Mouse (Mus musculus) heart, embryonic 12.5 days (tissue): Measurements from ENCODE around the gene Nyap2. TPM values are rescaled to one million over a fixed set of nuclear protein-coding genes. Genes with fewer than 3 reads are reported as not detected.
A peak's percentile ranks its signal among the peaks of the same experiment; 100 is the strongest.
"Not testable (repeated sequence)": the region's sequence is repeated elsewhere in the genome, so short reads cannot be mapped to it uniquely, and the experiment has no call there.

ENCODE experiments used
- ATAC-seq: fragments of 200-750 bp; cut with Nextera tagmentation; 2 replicates; pipeline ENCODE4 v1.8.0; 2017; ENCODE audit warnings: moderate TSS enrichment, moderate library complexity; ENCODE audit not compliant: insufficient number of reproducible peaks, low FRiP score
- H3K27ac ChIP-seq: fragments of 300-500 bp; sonication (generic); 2 replicates; pipeline ENCODE4 v1.5.1; 2016; ENCODE audit warnings: mild to moderate bottlenecking, moderate library complexity; ENCODE audit not compliant: poor library complexity, severe bottlenecking
- H3K27me3 ChIP-seq: fragments of 300-500 bp; sonication (generic); replicated peaks from 2 replicates; pipeline ENCODE4 v1.6.1; 2016; ENCODE audit warnings: mild to moderate bottlenecking, moderate library complexity
- H3K36me3 ChIP-seq: fragments of 300-500 bp; sonication (generic); 2 replicates; pipeline ENCODE4 v1.6.1; 2016; ENCODE audit warnings: mild to moderate bottlenecking, moderate library complexity
- H3K4me1 ChIP-seq: fragments of 300-500 bp; sonication (generic); replicated peaks from 2 replicates; pipeline ENCODE4 v1.6.1; 2016; ENCODE audit warnings: mild to moderate bottlenecking
- H3K4me2 ChIP-seq: fragments of 300-500 bp; sonication (generic); 2 replicates; pipeline ENCODE4 v1.6.1; 2016; ENCODE audit warnings: mild to moderate bottlenecking, moderate library complexity
- H3K4me3 ChIP-seq: fragments of 300-500 bp; sonication (generic); 2 replicates; pipeline ENCODE4 v1.5.1; 2016; ENCODE audit warnings: mild to moderate bottlenecking
- H3K9ac ChIP-seq: fragments of 300-500 bp; sonication (generic); 2 replicates; pipeline ENCODE4 v1.6.1; 2016; ENCODE audit warnings: mild to moderate bottlenecking, moderate library complexity
- H3K9me3 ChIP-seq: fragments of 300-500 bp; sonication (generic); replicated peaks from 2 replicates; pipeline ENCODE4 v1.6.1; 2016; ENCODE audit warnings: mild to moderate bottlenecking, moderate library complexity
- WGBS: fragments of 180-500 bp; shearing (Covaris S2); methylation state at CpG from one replicate; pipeline ENCODE4 v1.1.7; 2016; 5-methylcytosine and 5-hydroxymethylcytosine counted together
- polyA plus RNA-seq: library from polyadenylated mRNA; unstranded; fragments of >200 nt; fragmentation: Nextera tagmentation; extraction: Ambion mirVana; gene quantifications from 2 replicates; pipeline ENCODE4 v1.2.1, GENCODE M21; 2016

Nyap2 gene
- polyA plus RNA-seq, 1 experiment from 2014 or later, result not detected

GRCm38 (mm10) chr1:81209536-81209935 lies 132.8 kb downstream of the Nyap2 start:
- Histone ChIP-seq H3K27ac (no peak overlapping the region), H3K4me2 (no peak overlapping the region), H3K9me3 (no peaks in the 10 kb centered on the region), H3K27me3 (no peaks in the 10 kb centered on the region), H3K4me3 (no peak overlapping the region), H3K36me3 (no peaks in the 10 kb centered on the region), H3K9ac (no peak overlapping the region), H3K4me1 (no peaks in the 10 kb centered on the region)
- no peak for ATAC-seq
- 78% methylated on average over 2 of the region's 2 CpGs for WGBS

DNA sequence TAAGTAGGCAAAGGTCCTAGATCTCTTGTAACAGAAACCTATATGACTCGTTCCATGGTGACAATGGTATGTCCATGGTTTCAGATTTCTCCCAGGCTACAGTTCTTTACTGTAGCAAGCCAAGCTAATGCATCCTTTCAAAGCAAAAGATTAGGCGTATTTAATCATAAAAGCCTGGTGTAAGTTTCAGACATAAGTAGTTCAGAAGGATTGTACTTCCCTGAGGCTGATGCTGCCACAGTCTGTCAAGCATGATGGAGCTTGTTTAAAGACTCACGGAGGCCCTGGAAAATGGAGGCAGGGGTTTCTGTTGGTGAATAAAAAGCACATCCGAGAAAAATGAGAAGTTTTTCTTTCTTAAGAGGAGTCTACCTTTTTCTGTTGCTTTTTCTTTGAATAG lies 134.7 kb downstream of the Nyap2 start:
- no peak for ATAC-seq
- H3K9me3 ChIP-seq, result no peaks in the 10 kb centered on the region
- WGBS, result 78% methylated on average over 4 of the region's 4 CpGs
- H3K27me3 ChIP-seq, result no peaks in the 10 kb centered on the region
- no peak overlapping the region for H3K4me2 ChIP-seq
- H3K36me3 ChIP-seq, result no peaks in the 10 kb centered on the region
- H3K4me1 ChIP-seq, result no peaks in the 10 kb centered on the region
- no peak overlapping the region for H3K27ac ChIP-seq
- no peak overlapping the region for H3K9ac ChIP-seq
- H3K4me3 ChIP-seq, result no peak overlapping the region

DNA sequence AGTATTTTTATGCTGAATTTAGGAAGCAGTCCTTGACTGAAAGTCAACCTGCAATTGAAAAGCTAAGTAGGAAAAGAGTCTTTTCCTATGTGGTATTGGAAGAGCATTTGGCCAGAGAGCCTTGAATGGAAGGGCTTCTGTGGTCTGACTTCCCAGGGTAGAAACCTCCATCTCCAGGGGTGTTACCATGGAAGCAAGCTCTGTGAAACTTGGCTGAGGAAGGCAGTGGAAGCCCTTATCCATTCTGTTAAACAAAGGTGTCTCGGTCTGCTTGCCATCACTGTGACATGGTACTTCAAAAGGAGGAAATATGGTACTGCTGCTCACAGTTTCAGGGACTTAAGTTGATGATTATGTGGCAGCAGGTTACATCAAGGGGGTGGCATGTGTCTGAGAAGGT lies 143.0 kb downstream of the Nyap2 start:
- Histone ChIP-seq H3K36me3 (no peaks in the 10 kb centered on the region), H3K4me2 (no peak overlapping the region), H3K9ac (no peak overlapping the region), H3K9me3 (no peaks in the 10 kb centered on the region), H3K4me3 (no peak overlapping the region), H3K4me1 (no peaks in the 10 kb centered on the region), H3K27me3 (no peaks in the 10 kb centered on the region), H3K27ac (no peak overlapping the region)
- no peak for ATAC-seq
- 35% methylated on average over 1 of the region's 1 CpGs for WGBS

GRCm38 (mm10) chr1:81231759-81232406 lies 155.1 kb downstream of the Nyap2 start:
- no peak for ATAC-seq
- no peaks in the 10 kb centered on the region for H3K36me3 ChIP-seq
- peak overlapping the region; percentile 79 for H3K27ac ChIP-seq
- no peak overlapping the region for H3K4me3 ChIP-seq
- 59% methylated on average over 2 of the region's 2 CpGs for WGBS
- no peaks in the 10 kb centered on the region for H3K9me3 ChIP-seq
- peaks cover 13% of the 10 kb centered on the region for H3K4me1 ChIP-seq
- no peaks in the 10 kb centered on the region for H3K27me3 ChIP-seq
- no peak overlapping the region for H3K4me2 ChIP-seq
- H3K9ac ChIP-seq, result no peak overlapping the region

GRCm38 (mm10) chr1:81232407-81232789 lies 155.6 kb downstream of the Nyap2 start:
- not testable (repeated sequence) for H3K9me3 ChIP-seq, H3K27me3 ChIP-seq, H3K36me3 ChIP-seq, ATAC-seq, H3K4me2 ChIP-seq, H3K9ac ChIP-seq, H3K4me3 ChIP-seq
- Histone ChIP-seq H3K4me1 (peaks cover 13% of the 10 kb centered on the region), H3K27ac (peak overlapping the region; percentile 33; the same call in 1 of the 2 replicates)
- 81% methylated on average over 5 of the region's 5 CpGs for WGBS

DNA sequence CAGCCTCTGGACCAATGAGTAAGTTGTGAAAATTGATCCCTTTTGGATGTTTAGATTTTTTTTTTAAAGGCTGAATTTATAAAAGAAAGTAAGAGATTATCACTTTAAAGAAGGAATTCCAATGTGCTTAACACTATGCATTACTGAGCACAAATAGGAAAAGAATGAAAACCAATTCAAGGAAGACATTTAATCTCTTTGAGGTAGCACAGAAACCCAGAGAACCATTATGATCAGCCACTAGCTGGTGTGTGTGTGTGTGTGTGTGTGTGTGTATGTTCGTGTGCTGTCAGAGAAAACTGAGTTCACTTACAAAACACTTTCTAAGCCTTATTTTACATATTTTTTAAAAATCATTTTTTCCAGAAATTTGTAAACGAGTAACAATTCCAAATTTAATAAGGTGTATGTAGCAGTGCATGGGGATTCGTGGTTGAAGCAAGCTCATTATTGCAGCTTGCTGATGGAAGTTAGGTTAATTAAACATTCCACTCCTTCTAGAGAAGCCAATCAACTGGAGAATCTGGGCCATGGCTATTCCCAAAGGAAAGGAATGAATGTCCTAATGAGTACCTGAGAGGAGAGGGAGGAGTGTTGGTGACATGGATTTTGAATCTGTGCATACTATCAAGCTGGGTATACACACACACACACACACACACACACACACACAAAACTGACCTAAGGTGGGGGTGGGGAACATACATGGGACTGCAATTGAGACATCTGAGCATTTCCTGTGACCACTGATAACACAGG lies 171.9 kb downstream of the Nyap2 start:
- ATAC-seq, result no peak
- no peaks in the 10 kb centered on the region for H3K9me3 ChIP-seq
- H3K9ac ChIP-seq, result no peak overlapping the region
- no peak overlapping the region for H3K27ac ChIP-seq
- H3K36me3 ChIP-seq, result no peaks in the 10 kb centered on the region
- no peak overlapping the region for H3K4me2 ChIP-seq
- WGBS, result 68% methylated on average over 3 of the region's 3 CpGs
- no peak overlapping the region for H3K4me3 ChIP-seq
- no peaks in the 10 kb centered on the region for H3K27me3 ChIP-seq
- H3K4me1 ChIP-seq, result no peaks in the 10 kb centered on the region

GRCm38 (mm10) chr1:81250068-81250467 lies 173.3 kb downstream of the Nyap2 start:
- Histone ChIP-seq H3K9ac (no peak overlapping the region), H3K36me3 (no peaks in the 10 kb centered on the region), H3K4me1 (no peaks in the 10 kb centered on the region), H3K4me3 (no peak overlapping the region), H3K27ac (no peak overlapping the region), H3K27me3 (no peaks in the 10 kb centered on the region), H3K9me3 (no peaks in the 10 kb centered on the region), H3K4me2 (no peak overlapping the region)
- ATAC-seq, result no peak
- 85% methylated on average over 11 of the region's 11 CpGs for WGBS

- no peak for ATAC-seq
- Histone ChIP-seq H3K27ac (no peak overlapping the region), H3K27me3 (no peaks in the 10 kb centered on the region), H3K9me3 (no peaks in the 10 kb centered on the region), H3K36me3 (no peaks in the 10 kb centered on the region), H3K4me1 (no peaks in the 10 kb centered on the region), H3K4me2 (no peak overlapping the region), H3K9ac (no peak overlapping the region), H3K4me3 (no peak overlapping the region)
- WGBS, result 71% methylated on average over 3 of the region's 3 CpGs
Observed at GRCm38 (mm10) chr1:81266441-81266840, 189.7 kb downstream of the Nyap2 start.

- Histone ChIP-seq H3K27ac (no peak overlapping the region), H3K9me3 (no peaks in the 10 kb centered on the region), H3K4me3 (no peak overlapping the region), H3K4me2 (no peak overlapping the region), H3K4me1 (no peaks in the 10 kb centered on the region; the same call in none of the 2 replicates), H3K27me3 (no peaks in the 10 kb centered on the region), H3K36me3 (no peaks in the 10 kb centered on the region), H3K9ac (no peak overlapping the region)
- 43% methylated on average over 9 of the region's 9 CpGs for WGBS
- ATAC-seq, result no peak
Observed at GRCm38 (mm10) chr1:81280978-81281377, 204.2 kb downstream of the Nyap2 start.

DNA sequence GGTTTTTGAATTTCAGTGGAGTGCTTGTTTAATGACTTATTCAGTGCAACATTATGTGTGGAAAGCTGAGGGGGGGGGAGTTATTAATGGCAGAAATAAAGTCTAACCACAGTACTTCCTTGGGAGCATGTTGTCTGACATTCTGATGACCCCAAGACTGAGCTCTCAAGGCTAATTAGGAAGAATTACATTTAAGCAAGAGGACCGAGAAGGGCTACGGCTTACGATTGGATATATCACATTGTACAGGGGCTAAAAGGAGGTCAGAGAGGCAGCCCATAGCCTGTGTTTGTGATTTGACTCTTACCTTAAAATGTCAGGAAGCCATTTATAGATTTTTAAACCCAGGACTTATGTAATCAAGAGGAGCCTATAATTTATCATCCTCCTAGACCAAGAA lies 208.9 kb downstream of the Nyap2 start:
- H3K4me2 ChIP-seq, result no peak overlapping the region
- 67% methylated on average over 3 of the region's 3 CpGs for WGBS
- no peak overlapping the region for H3K27ac ChIP-seq
- H3K4me1 ChIP-seq, result no peaks in the 10 kb centered on the region
- no peak overlapping the region for H3K4me3 ChIP-seq
- no peaks in the 10 kb centered on the region for H3K27me3 ChIP-seq
- H3K9me3 ChIP-seq, result no peaks in the 10 kb centered on the region
- H3K36me3 ChIP-seq, result no peaks in the 10 kb centered on the region
- ATAC-seq, result no peak
- H3K9ac ChIP-seq, result no peak overlapping the region

DNA sequence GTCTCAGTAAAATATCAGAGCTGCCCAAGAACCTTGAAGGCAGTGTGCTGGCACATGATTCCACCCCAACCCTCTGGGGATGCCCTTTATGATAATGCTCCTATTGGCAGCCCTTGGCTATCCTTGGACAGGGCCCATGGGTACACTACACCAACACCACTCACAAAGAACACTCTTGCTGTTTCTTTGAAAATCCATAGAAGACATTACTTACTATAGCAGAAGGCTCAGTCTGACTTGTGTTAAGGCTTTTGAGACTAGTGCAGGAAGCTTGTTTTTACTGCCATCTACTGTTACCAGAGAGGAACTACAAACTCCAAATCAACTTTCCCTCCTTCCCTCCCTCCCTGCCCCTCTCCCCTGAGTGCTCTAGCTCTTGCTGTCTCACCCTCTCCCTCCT lies 210.3 kb downstream of the Nyap2 start:
- Histone ChIP-seq H3K9ac (no peak overlapping the region), H3K4me3 (no peak overlapping the region)
- ATAC-seq, result no peak

GRCm38 (mm10) chr1:81300735-81301134 lies 224.0 kb downstream of the Nyap2 start:
- 44% methylated on average over 4 of the region's 4 CpGs for WGBS
- ATAC-seq, result no peak

More for the DNA sequence above, 210.3 kb downstream of the Nyap2 start:
- H3K27ac ChIP-seq, result no peak overlapping the region
- no peaks in the 10 kb centered on the region for H3K36me3 ChIP-seq
- H3K9me3 ChIP-seq, result no peaks in the 10 kb centered on the region
- no peak overlapping the region for H3K4me2 ChIP-seq
- no peaks in the 10 kb centered on the region for H3K27me3 ChIP-seq
- no peaks in the 10 kb centered on the region for H3K4me1 ChIP-seq

More at GRCm38 (mm10) chr1:81300735-81301134, 224.0 kb downstream of the Nyap2 start:
- no peaks in the 10 kb centered on the region for H3K4me1 ChIP-seq
- H3K27me3 ChIP-seq, result no peaks in the 10 kb centered on the region
- H3K27ac ChIP-seq, result no peak overlapping the region
- no peaks in the 10 kb centered on the region for H3K9me3 ChIP-seq
- H3K9ac ChIP-seq, result no peak overlapping the region
- no peak overlapping the region for H3K4me3 ChIP-seq
- no peaks in the 10 kb centered on the region for H3K36me3 ChIP-seq
- no peak overlapping the region for H3K4me2 ChIP-seq
